Mouse (Mus musculus) G1E (cell line): ENCODE results near the gene Gm4952.

ENCODE experiments used
- CTCF ChIP-seq: IDR thresholded peaks from 2 replicates; pipeline ENCODE4 v1.5.1; 2012; ENCODE audit warnings: low read depth, low read length, inconsistent platforms, mixed read lengths
- GATA1 ChIP-seq: IDR thresholded peaks from 2 replicates; pipeline ENCODE4 v1.6.1; 2012; ENCODE audit warnings: borderline replicate concordance, low read length, inconsistent platforms, mixed read lengths
- POLR2AphosphoS5 ChIP-seq: IDR thresholded peaks from 2 replicates; pipeline ENCODE4 v1.6.1; 2012; ENCODE audit warnings: low read depth, low read length, inconsistent platforms; ENCODE audit not compliant: insufficient replicate concordance
- TAL1 ChIP-seq: conservative IDR thresholded peaks from 2 replicates; pipeline ENCODE4 v1.6.1; 2012; ENCODE audit warnings: low read depth, low read length, inconsistent platforms, mixed read lengths

- TF ChIP-seq CTCF (no peak), GATA1 (no peak), POLR2AphosphoS5 (no peak), TAL1 (no peak)
These were observed 14.5 kb upstream of the Gm4952 start for GRCm38 (mm10) chr19:12585310-12585709.
